Mouse (Mus musculus): ENCODE data around the gene Yy2.

Yy2 gene

DNA sequence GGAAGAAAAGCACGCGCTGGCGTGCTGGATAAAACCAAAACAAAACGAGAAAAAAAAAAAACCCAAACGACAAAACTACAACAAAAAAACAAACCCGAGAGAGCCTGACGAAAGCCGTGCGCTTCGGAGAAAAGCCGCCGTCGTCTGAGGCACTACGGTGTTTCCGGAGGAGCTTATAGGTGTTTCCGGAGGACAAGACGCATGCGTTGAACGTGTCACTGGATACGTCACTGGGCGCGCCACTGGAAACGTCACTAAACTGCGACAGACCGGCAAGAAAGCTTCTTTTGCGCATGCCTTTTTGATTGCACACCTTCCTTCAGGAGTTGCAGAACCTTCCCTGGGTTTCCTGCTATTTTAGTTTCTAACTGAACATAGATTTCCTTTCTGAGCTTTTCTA is at the start of gene Yy2:
Gene Yy2, minus strand, starts transcription at position 146 of the 400 bp plus-strand sequence.
- DNase-seq (ENCODE audit: low spot score in 2 of 2): no peak

DNA sequence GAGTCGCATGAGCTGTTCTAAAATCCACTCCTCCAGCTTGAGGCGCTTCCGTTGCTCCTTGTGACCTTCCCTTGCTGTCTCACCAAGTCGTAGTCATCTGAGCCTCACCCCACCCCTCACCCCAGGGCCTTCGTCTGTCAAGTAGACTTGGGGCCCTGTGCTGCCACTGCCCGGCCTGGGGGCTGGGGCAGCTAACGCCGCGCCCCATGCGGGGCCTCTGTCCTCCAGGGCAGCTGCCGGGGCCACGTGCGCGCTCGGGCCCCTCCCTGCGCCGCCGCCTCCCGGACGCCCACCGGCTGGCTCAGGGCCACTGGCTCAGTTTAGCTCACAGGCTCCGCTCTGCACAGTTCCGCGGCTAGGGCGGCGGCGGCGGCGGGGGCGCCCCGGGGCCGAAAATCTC is 44.1 kb upstream of the Yy2 start:
- DNase-seq (ENCODE audit: low spot score in 2 of 2): peak in 1 of 2 experiments; percentile 9

DNA sequence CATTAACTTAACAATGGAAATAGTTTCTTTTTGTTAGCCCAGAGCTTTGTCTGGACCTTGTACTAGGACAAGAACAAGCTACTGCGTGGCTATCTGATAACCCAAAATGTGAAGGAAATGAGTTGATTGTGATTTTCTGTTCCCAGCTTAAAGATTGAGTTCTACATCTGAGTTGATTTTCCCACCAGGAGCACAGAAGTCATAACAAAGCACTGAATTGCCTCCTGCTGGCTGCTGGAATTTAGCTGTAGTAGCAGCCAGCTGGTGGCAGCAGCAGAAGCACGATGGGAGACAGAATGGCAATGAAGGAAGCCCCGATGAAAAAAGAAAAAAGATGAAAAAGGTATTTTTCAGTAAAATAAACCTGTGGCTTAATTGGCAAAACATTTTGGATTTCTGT is 32.7 kb upstream of the Yy2 start:
- DNase-seq (ENCODE audit: low spot score in 2 of 2): peak in 1 of 2 experiments; percentile 12

DNA sequence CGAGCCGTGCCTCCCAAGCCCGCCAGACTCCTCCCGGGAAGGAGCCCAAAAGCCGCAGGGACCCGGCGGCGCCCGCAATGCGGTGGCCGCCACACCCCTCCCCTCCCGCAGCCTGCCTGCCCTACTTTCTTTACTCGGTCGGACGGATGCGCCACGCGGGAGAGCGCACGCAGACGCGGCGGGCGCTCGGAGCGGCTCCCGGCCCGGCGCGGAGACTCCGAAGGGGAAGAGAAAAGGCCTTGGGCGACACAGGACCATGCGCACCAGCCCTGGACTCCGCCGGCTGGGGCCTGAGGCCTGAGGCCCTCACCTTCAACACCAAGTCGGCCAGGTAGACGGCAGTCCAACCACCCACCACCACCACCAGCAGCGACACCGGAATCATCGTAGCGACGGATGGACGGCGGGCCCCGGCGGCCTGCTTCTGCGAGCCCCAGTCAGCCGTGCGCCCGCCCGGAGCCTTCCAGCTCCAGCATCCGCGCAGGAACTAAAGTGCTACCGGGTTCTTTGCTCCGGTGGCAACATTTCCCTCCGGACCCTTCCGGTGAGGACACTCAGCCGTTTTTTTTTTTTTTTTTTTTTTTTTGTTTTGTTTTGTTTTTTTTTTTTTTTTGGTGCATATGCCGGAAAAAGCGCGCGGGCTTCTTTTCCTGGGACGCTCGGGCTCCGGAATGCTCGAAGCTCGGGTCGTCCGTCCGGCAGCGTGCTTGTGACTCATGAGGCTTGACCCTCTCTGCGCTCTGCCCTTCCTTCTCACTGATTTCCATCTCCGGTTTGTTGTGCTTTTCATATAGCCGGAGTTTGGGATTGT is 29.6 kb upstream of the Yy2 start, which contains the start of gene Mbtps2:
Gene Mbtps2, minus strand, starts transcription at position 530 of the 811 bp plus-strand sequence.
- peak; percentile 10 to 21 for DNase-seq (ENCODE audit: low spot score in 2 of 2)

DNA sequence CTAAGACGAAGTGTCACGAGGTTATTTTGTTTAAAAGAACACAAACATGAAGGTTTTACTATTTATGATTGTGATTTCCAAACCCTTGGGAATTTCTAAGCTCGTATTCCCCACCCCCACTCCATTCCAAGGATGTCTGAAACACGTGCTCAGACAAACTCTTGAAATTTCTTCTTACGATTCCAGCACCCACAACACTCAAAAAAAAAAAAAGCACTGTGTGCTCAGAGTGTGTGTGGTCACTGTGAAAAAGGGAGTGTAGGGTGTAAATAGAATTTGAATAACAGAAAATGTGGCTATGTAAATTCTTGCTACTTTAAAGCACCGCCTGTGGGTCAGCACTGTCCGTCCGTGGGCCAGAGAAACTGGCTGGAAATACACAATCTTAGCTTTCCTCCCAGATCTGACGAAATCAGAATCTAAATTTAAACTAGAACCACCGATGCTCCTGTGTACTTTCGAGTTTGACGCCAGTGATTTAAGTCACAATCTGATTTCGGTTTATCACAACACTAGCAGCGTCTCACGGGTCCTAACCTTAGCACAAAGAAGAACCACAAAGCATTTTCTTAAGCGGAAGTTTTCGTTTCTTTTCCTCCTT is 28.9 kb upstream of the Yy2 start:
- DNase-seq (ENCODE audit: low spot score in 2 of 2): peak in 1 of 2 experiments; percentile 3

DNA sequence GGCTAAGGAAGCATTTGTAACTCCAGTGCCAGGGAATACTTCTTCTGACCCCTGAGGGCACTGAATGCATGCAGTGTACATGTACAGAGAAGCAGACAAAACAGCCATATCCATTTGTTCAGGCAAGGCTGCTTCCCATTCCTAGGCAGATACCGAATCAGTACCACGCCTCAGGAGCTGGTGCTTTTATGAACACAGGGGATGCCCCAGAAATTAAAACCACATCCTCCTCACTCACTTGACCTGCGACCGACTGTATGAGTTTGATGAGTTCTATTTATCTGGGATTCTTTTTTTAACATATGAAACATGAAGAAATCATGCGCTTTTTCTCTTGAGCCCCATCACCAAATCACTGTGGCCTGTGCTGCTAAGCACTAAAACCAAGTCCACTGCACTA is 28.0 kb upstream of the Yy2 start:
- no peak for DNase-seq (ENCODE audit: low spot score in 2 of 2)

DNA sequence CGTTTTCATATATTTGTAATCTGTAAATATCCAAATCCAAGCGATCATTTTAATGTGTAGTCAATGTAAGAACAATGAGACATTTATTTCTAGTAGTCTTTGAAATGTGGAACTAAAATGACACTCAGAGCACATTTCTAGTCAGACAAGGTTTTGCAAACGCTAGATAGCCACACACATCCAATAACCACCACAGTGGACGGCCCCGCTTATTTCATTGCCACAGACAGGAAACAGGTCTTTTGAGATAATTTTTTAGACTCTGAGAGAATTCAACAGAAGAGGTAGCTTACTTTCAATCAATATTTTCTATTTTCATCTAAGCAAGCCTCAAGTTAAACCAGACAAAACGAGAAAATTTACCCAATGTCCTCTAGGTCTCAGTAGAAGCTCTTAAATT is 27.1 kb upstream of the Yy2 start:
- DNase-seq (ENCODE audit: low spot score in 2 of 2): no peak

DNA sequence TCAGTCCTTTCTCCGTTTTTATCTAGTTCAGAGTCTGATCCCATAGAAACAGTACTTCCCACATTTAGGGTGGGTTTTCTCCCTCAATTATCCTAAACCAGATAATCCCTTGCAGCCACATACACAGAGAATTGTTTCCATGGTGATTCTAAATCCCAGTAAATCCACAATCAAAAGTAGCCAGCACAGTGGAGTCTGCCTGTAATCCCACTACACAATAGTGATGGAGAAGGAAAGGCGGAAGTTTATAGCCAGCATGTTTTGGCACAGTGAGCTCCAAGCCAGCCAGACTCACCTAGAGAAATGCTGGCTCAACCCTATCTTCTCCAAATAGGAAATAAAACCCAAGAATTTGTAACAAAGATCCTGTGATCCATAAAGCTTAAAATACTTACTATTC is 25.8 kb upstream of the Yy2 start:
- DNase-seq (ENCODE audit: low spot score in 2 of 2): no peak

DNA sequence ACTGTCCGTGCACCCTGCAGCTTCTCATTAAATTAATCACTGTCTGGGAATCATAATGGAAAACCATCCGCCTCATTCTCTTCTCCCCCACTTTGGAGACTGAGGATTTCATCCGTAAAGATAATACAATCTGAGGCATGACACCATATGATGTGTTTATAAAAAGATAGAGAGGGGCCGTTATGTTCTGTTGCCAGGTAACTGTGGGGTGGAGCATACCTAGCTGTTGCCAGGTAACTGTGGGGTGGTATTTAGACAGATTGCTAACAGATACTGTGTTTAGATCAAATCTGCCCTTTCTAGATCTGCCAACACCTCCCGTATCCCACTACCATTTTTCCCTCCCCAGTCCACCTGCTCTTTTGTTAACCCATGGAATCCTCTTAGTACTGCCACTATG is 18.2 kb upstream of the Yy2 start:
- no peak for DNase-seq (ENCODE audit: low spot score in 2 of 2)

DNA sequence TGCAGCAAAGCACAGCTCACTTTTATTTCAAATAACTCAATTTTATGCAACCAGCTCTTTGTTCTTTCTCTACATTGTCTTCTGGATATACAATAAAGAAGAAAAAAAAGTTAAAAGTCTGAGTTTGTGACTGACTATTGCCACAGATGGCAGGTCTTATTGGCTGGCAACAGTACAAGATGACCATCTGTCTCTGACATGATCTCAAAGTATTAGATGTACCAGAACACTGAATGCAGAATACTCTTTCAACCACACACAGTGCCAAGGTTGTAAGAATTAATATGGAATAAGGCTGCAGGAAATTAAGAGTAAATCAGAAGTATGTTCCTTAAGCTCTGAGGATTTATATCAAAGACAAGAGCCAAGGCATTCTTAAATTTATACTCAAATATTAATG is 17.6 kb upstream of the Yy2 start:
- no peak for DNase-seq (ENCODE audit: low spot score in 2 of 2)

DNA sequence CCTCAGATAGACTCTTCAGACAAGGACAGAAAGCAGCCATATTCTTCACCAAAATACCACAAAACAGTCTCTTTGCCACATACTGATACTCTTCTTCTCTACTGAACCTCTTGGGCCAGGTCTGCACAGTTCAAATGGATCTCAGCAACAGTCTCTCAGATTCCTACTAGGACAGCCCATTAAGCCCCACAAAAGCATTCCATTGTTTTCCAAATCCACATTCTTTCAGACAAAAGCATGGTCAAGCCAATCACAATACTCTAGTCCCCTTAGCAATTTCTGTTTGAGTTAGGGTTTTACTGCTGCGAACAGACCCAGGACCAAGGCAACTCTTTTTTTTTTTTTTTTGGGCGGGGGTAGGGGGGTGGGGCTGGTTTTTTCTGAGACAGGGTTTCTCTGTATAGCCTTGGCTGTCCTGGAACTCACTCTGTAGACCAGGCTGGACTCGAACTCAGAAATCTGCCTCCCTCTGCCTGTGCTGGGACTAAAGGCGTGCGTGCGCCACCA is 10.4 kb upstream of the Yy2 start:
- no peak for DNase-seq (ENCODE audit: low spot score in 2 of 2)

DNA sequence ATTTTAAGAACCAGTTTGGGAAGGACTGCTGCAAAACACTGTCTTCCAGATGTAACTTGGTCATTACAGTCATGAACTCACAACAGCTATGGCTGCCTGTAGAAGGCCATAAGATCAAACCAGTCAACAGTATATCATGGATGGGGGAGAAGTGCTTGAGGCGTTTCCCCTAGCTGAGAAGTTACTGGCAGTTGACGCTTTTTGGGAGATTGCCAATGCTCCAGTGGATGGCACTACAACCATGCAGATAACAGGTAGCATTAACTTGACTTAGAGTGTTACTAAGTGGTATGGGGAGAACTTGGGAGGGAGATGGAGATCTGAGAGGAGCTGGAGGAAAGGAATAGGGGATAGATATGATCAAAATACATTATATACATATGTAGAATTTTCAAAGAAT is 5.9 kb upstream of the Yy2 start:
- DNase-seq (ENCODE audit: low spot score in 2 of 2): no peak

DNA sequence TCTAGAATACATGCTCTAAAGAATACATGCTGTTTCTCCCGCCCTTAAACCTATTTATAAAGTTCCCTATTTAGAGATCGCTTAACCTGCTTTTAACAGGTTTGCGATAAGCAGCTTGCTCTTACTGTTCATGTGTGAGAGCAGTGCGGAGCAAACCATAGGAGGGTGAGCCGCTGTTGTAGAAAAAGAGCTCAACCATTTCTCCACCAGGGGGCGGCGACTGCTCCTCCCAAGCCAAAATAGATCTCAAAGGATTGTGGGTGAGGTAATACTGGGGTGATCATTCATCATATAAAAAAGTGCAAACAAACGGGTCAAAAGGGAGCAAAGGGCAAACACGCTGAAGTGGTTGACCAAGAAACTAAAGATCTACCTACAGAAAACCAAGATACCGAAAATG is 5.0 kb downstream of the Yy2 start:
- DNase-seq (ENCODE audit: low spot score in 2 of 2): no peak

DNA sequence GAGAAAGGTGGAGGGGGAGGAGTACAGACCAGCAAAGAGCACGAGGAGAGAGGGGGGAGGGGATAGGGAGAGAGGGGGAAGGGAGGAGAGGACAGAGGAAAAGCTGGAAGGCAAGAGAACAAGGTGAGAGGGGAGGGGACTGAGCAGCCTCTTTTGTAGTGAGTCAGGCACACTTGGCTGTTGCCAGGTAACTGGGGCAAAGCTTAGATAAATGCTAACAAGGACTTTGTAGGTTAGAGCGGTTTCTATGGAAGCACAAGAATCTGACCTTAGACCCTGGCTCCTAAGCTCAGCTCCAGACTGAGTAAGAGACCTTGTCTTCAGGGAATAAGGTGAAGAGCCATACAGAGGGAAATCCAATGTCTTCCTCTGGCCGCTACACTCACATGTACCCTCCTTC is 21.7 kb downstream of the Yy2 start:
- DNase-seq (ENCODE audit: low spot score in 2 of 2): no peak

All from right cerebral cortex, postnatal 36 days (tissue).